Mouse (Mus musculus) lung, postnatal 25 days (tissue): ENCODE measurements around the gene She.
"Not testable (repeated sequence)": the region's sequence is repeated elsewhere in the genome, so short reads cannot be mapped to it uniquely, and the experiment has no call there.

Experiments
- DNase-seq: peaks from one replicate; pipeline ENCODE4 v3.0.0; 2022; ENCODE audit warnings: low spot score

Gene She

GRCm38 (mm10) chr3:89830815-89831591 lies at the start of gene She:
Gene She (plus strand): TSS chr3:89831370.
- peak; percentile 51 for DNase-seq

- DNase-seq, result no peak
These were observed 49.5 kb upstream of the She start for GRCm38 (mm10) chr3:89781640-89782039.

GRCm38 (mm10) chr3:89784991-89785753 lies 46.0 kb upstream of the She start:
- peak; percentile 84 for DNase-seq

GRCm38 (mm10) chr3:89786275-89786674 lies 44.9 kb upstream of the She start:
- DNase-seq, result no peak

GRCm38 (mm10) chr3:89788680-89789352 lies 42.4 kb upstream of the She start:
- DNase-seq, result no peak

- no peak for DNase-seq
These were observed 36.6 kb upstream of the She start for GRCm38 (mm10) chr3:89794616-89795015.

GRCm38 (mm10) chr3:89795746-89796145 lies 35.4 kb upstream of the She start:
- DNase-seq, result no peak

- peak; percentile 26 for DNase-seq
These were observed 34.8 kb upstream of the She start for GRCm38 (mm10) chr3:89796358-89796757.

- no peak for DNase-seq
These were observed 32.7 kb upstream of the She start for GRCm38 (mm10) chr3:89798518-89798917.

GRCm38 (mm10) chr3:89799476-89799875 lies 31.7 kb upstream of the She start:
- no peak for DNase-seq

- not testable (repeated sequence) for DNase-seq
These were observed 31.1 kb upstream of the She start for GRCm38 (mm10) chr3:89800078-89800477.

GRCm38 (mm10) chr3:89800774-89801506 lies 30.2 kb upstream of the She start:
- no peak for DNase-seq

- DNase-seq, result peak; percentile 57
These were observed 29.7 kb upstream of the She start for GRCm38 (mm10) chr3:89801507-89801847.

- DNase-seq, result no peak
These were observed 28.3 kb upstream of the She start for GRCm38 (mm10) chr3:89802876-89803275.

- no peak for DNase-seq
These were observed 26.0 kb upstream of the She start for GRCm38 (mm10) chr3:89805179-89805578.

- no peak for DNase-seq
These were observed 24.4 kb upstream of the She start for GRCm38 (mm10) chr3:89806751-89807150.

GRCm38 (mm10) chr3:89807171-89807570 lies 24.0 kb upstream of the She start:
- DNase-seq, result no peak

- DNase-seq, result no peak
These were observed 23.3 kb upstream of the She start for GRCm38 (mm10) chr3:89807881-89808280.

- DNase-seq, result no peak
These were observed 22.5 kb upstream of the She start for GRCm38 (mm10) chr3:89808638-89809037.

GRCm38 (mm10) chr3:89810841-89811240 lies 20.3 kb upstream of the She start:
- no peak for DNase-seq

GRCm38 (mm10) chr3:89812166-89812565 lies 19.0 kb upstream of the She start:
- no peak for DNase-seq

GRCm38 (mm10) chr3:89814051-89814450 lies 17.1 kb upstream of the She start:
- no peak for DNase-seq
